Mouse (Mus musculus) forebrain, embryonic 15.5 days (tissue): ENCODE measurements around the gene Brd4. TPM values are rescaled to one million over a fixed set of nuclear protein-coding genes. Genes with fewer than 3 reads are reported as not detected.

Source experiments
- ATAC-seq: fragments of 200-750 bp; cut with Nextera tagmentation; replicated peaks from 2 replicates; pipeline ENCODE4 v1.8.0; 2017; ENCODE audit warnings: mild to moderate bottlenecking, moderate TSS enrichment, moderate library complexity
- H3K27ac ChIP-seq: fragments of 300-500 bp; sonication (generic); replicated peaks from 2 replicates; pipeline ENCODE4 v1.5.1; 2015; ENCODE audit warnings: mild to moderate bottlenecking, inconsistent platforms
- H3K27me3 ChIP-seq: fragments of 300-500 bp; sonication (generic); 2 replicates; pipeline ENCODE4 v1.6.1; 2015; ENCODE audit warnings: inconsistent platforms
- H3K36me3 ChIP-seq: fragments of 300-500 bp; sonication (generic); 2 replicates; pipeline ENCODE4 v1.6.1; 2015; ENCODE audit warnings: mild to moderate bottlenecking, inconsistent platforms
- H3K4me1 ChIP-seq: fragments of 300-500 bp; sonication (generic); 2 replicates; pipeline ENCODE4 v1.6.1; 2015; ENCODE audit warnings: inconsistent platforms
- H3K4me2 ChIP-seq: fragments of 300-500 bp; sonication (generic); replicated peaks from 2 replicates; pipeline ENCODE4 v1.6.1; 2015; ENCODE audit warnings: mild to moderate bottlenecking, inconsistent platforms
- H3K4me3 ChIP-seq: fragments of 300-500 bp; sonication (generic); 2 replicates; pipeline ENCODE4 v1.5.1; 2015; ENCODE audit warnings: mild to moderate bottlenecking, inconsistent platforms
- H3K9ac ChIP-seq: fragments of 300-500 bp; sonication (generic); replicated peaks from 2 replicates; pipeline ENCODE4 v1.6.1; 2015; ENCODE audit warnings: mild to moderate bottlenecking, inconsistent platforms
- H3K9me3 ChIP-seq: fragments of 300-500 bp; sonication (generic); 2 replicates; pipeline ENCODE4 v1.6.1; 2016; ENCODE audit warnings: inconsistent platforms
- WGBS: fragments of 180-500 bp; shearing (Covaris S2); methylation state at CpG from one replicate; pipeline ENCODE4 v1.1.7; 2015; ENCODE audit warnings: mixed read lengths; 5-methylcytosine and 5-hydroxymethylcytosine counted together
- polyA plus RNA-seq: library from polyadenylated mRNA; unstranded; fragments of >200 nt; fragmentation: Nextera tagmentation; extraction: Ambion mirVana; gene quantifications from 2 replicates; pipeline ENCODE4 v1.2.1, GENCODE M21; 2015

Brd4 gene
- polyA plus RNA-seq, 1 experiment from 2014 or later = 80.2 TPM

DNA sequence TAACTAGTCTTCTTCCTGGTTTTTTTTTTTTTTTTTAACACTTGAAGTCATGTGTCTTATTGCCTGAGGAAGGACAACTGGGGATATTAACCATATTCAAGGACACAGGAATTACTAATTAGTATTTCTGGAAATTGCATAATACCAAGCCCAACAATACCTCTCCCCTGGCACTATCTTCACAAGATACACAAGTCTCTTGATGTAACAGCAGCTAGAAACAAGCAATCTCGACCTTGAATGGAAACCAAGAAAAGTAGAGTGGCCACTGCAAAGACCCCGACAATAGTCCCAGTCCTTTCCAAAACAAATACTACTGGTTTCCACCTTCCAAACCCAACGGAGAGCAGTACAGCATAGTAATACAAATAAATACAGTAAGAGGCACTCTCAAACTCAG, 9.0 kb downstream of the Brd4 start:
- no peaks in the 10 kb centered on the region for H3K27me3 ChIP-seq
- 85% methylated on average over 3 of the region's 3 CpGs for WGBS
- peaks cover 3% of the 10 kb centered on the region; the same call in 1 of the 2 replicates for H3K4me1 ChIP-seq
- no peak overlapping the region for H3K27ac ChIP-seq
- H3K36me3 ChIP-seq = no peaks in the 10 kb centered on the region
- H3K4me3 ChIP-seq = no peak overlapping the region
- no peak for ATAC-seq
- no peak overlapping the region for H3K9ac ChIP-seq
- H3K4me2 ChIP-seq = no peak overlapping the region
- no peaks in the 10 kb centered on the region for H3K9me3 ChIP-seq

DNA sequence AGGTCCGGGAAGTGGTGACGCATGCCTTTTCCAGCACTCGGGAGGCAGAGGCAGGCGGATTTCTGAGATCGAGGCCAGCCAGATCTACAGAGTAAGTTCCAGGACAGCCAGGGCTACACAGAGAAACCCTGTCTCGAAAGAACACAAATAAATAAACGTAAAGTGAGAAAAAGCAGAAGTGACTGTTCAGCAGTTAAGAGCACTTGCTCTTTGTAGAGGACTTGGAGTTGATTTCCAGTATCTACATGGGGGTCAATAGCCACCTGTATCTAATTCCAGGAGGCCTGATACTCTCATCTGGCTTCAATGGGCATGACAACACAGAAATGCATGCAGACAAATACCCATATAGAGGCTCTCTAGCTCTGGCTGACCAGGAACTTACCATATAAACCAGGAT, 15.4 kb downstream of the Brd4 start:
- H3K36me3 ChIP-seq = no peaks in the 10 kb centered on the region
- H3K4me3 ChIP-seq = no peak overlapping the region
- no peak overlapping the region for H3K9ac ChIP-seq
- no peaks in the 10 kb centered on the region for H3K9me3 ChIP-seq
- WGBS = 96% methylated on average over 7 of the region's 7 CpGs
- ATAC-seq = no peak
- no peaks in the 10 kb centered on the region for H3K27me3 ChIP-seq
- no peak overlapping the region for H3K4me2 ChIP-seq
- no peak overlapping the region for H3K27ac ChIP-seq
- H3K4me1 ChIP-seq = peaks cover 12% of the 10 kb centered on the region

DNA sequence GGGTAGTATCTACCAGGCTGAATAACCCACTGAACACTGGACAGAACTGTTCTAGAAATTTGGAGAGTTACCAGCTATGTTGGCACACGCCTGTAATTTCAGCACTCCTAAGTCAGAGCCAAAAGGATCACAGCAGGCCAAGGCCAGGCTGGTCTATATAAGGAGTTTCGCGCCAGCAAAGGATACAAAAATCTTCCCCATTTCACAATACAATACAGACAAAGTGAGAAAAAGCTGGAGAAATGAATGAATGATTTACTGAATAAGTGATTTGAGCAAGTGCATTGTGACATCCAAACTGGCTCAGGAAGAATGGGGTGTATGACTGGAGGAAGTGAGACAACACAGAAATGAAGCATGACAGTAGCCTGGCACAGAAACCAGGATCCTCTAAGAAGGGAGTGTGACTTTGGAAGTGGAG, 16.0 kb downstream of the Brd4 start:
- H3K4me2 ChIP-seq = no peak overlapping the region
- no peaks in the 10 kb centered on the region for H3K36me3 ChIP-seq
- H3K4me1 ChIP-seq = peaks cover 18% of the 10 kb centered on the region
- H3K9ac ChIP-seq = no peak overlapping the region
- ATAC-seq = no peak
- H3K4me3 ChIP-seq = no peak overlapping the region
- H3K27ac ChIP-seq = no peak overlapping the region
- no peaks in the 10 kb centered on the region for H3K27me3 ChIP-seq
- WGBS = 80% methylated on average over 3 of the region's 3 CpGs
- H3K9me3 ChIP-seq = no peaks in the 10 kb centered on the region

DNA sequence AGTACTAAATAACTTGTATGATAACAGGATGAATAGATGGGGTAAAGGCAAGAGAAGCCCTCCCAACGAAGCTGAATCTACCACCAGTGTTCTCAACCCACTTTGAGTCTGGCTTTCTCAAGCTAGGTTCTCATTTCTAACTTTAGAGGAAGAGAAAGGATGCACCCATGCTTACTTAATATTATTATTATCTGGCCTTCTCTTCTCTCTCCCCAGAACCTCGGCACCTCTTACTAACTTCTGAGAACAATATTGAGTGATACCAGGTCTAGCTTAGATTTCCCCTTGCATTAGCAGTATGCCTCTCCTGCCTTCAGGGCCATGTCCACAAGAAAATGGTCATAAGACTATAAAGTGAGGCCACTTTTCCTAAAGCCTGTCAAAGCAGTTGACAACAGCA, 16.4 kb downstream of the Brd4 start:
- Histone ChIP-seq H3K36me3 (no peaks in the 10 kb centered on the region), H3K27ac (no peak overlapping the region), H3K4me1 (peaks cover 21% of the 10 kb centered on the region), H3K9ac (no peak overlapping the region), H3K4me2 (no peak overlapping the region), H3K4me3 (no peak overlapping the region), H3K27me3 (no peaks in the 10 kb centered on the region), H3K9me3 (no peaks in the 10 kb centered on the region)
- 47% methylated on average over 2 of the region's 2 CpGs for WGBS
- no peak for ATAC-seq

DNA sequence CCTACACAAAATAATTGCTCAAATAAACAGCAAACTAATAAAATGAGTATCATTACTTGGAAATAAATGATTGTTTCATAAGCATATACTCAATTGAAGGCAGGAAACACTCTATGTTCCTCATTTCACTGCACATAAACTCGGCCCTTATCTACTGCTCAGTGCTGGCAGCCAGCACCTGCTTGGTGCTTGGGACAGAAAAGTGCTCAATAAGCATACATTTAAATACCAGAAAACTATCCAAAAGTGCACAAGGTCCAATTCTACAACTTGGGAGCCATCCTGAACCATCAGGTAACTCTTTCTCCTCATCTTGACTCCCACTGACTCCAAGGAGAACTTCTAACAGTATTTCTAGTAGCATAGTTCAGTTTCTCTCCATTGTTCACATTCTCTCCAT, 16.9 kb downstream of the Brd4 start:
- no peak for ATAC-seq
- peaks cover 26% of the 10 kb centered on the region for H3K4me1 ChIP-seq
- no peaks in the 10 kb centered on the region for H3K27me3 ChIP-seq
- WGBS = 98% methylated on average over 1 of the region's 1 CpGs
- H3K4me3 ChIP-seq = no peak overlapping the region
- no peak overlapping the region for H3K9ac ChIP-seq
- H3K27ac ChIP-seq = no peak overlapping the region
- H3K36me3 ChIP-seq = no peaks in the 10 kb centered on the region
- H3K9me3 ChIP-seq = no peaks in the 10 kb centered on the region
- no peak overlapping the region for H3K4me2 ChIP-seq

DNA sequence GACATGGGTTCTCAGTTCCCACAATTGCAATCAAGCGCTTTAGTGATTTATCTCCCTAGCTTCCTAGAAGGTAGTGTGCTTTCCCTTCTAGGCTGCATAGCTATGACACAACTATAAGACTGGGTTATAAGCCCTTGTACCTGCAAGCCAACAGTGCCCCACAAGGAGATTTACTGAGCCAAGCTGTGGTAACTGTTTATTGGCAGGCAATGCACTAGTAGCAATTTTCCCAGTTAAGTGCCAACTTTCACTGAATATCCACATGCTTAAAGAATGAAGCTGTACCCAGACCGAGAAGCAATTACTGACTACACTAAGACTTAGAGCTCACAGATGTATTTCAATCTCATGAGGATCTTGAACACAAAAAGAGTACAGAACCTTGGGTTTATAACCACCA, 20.9 kb downstream of the Brd4 start:
- Histone ChIP-seq H3K27me3 (no peaks in the 10 kb centered on the region), H3K4me3 (no peak overlapping the region), H3K9ac (no peak overlapping the region), H3K4me1 (peaks cover 27% of the 10 kb centered on the region), H3K9me3 (no peaks in the 10 kb centered on the region), H3K36me3 (no peaks in the 10 kb centered on the region), H3K27ac (no peak overlapping the region), H3K4me2 (no peak overlapping the region)
- ATAC-seq = 0 out of 2 replicates have a peak, but pooled peaks have one; percentile 60
- 72% methylated on average over 2 of the region's 2 CpGs for WGBS

DNA sequence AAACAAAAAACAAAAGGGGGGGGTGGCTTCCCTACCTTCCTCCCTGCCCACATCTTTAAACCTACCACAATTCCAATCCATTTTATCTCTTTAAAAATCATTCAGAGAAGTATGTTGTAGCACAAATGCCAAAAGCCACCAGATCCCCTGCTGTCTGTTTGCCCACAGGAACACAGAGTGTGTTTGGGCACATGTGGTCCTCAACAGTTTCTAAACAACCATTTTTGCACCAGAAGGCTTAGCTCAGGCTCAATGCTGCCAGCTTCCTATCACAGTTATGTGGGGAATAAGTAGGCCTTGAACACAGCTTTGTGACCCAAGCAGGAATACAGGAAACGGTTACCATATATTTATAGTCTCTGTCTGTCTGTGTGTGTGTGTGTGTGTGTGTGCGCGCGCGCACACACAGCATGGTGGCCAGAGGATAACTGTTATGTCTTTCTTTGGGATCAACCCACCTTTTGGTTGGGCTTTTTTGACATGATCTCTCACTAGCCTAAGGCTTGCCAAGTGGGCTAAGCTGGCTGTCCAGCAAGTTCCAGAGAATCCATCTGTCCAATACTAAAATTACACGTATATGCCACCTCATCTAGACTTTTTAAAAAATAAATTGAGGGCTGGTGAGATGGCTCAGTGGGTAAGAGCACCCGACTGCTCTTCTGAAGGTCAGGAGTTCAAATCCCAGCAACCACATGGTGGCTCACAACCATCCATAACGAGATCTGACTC, 21.5 kb downstream of the Brd4 start:
- 85% methylated on average over 8 of the region's 8 CpGs for WGBS
- no peaks in the 10 kb centered on the region for H3K36me3 ChIP-seq
- ATAC-seq = peak; percentile 64; the same call in 1 of the 2 replicates
- H3K4me1 ChIP-seq = peaks cover 22% of the 10 kb centered on the region
- H3K27me3 ChIP-seq = no peaks in the 10 kb centered on the region
- no peaks in the 10 kb centered on the region for H3K9me3 ChIP-seq
- no peak overlapping the region for H3K4me2 ChIP-seq
- H3K27ac ChIP-seq = peak overlapping the region; percentile 40
- H3K4me3 ChIP-seq = no peak overlapping the region
- no peak overlapping the region for H3K9ac ChIP-seq

DNA sequence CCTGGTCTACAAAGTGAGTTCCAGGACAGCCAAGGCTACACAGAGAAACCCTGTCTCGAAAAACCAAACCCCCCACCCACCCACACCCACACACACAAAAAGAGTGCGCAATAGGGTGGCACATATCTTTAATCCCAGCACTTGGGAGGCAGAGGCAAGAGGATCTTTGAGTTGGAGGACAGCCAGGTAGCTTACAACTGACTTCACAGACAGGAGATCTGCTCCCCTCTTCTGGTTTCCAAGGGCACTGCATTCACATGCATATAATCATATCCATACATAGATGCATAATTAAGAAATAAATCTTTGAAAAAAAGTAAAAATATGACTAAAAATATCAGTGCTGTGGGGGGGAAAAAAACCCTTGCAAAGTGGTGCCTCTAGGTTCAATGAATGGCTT, 25.7 kb downstream of the Brd4 start:
- Histone ChIP-seq H3K4me1 (peaks cover 12% of the 10 kb centered on the region), H3K36me3 (no peaks in the 10 kb centered on the region), H3K9me3 (no peaks in the 10 kb centered on the region), H3K4me3 (no peak overlapping the region), H3K9ac (no peak overlapping the region), H3K27me3 (no peaks in the 10 kb centered on the region), H3K4me2 (no peak overlapping the region), H3K27ac (no peak overlapping the region)
- 100% methylated on average over 2 of the region's 2 CpGs for WGBS
- no peak for ATAC-seq

DNA sequence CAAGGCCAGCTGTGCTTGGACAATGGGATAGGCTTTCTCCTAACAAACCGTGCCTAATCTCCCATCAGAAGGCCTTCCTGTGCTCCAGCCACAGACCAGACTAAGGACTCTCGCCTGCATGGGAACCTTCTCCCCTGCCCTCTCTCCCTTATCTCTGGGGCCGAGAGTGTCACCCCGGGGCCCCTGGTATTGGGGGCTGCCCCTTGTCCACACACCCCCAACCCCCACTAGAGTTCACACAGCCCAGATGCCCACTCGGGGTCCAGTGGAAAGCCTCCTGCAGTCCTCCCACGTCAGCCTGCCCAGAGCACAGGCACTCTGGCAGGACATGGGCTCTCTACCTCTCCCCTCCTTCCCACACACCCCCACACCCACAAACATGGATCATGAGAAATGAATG, 26.6 kb downstream of the Brd4 start:
- WGBS = 56% methylated on average over 6 of the region's 6 CpGs
- no peak overlapping the region for H3K27ac ChIP-seq
- no peak for ATAC-seq
- H3K4me3 ChIP-seq = no peak overlapping the region
- H3K9ac ChIP-seq = no peak overlapping the region
- no peaks in the 10 kb centered on the region for H3K36me3 ChIP-seq
- peaks cover 5% of the 10 kb centered on the region; the same call in 1 of the 2 replicates for H3K4me1 ChIP-seq
- H3K27me3 ChIP-seq = no peaks in the 10 kb centered on the region
- no peak overlapping the region for H3K4me2 ChIP-seq
- no peaks in the 10 kb centered on the region for H3K9me3 ChIP-seq

DNA sequence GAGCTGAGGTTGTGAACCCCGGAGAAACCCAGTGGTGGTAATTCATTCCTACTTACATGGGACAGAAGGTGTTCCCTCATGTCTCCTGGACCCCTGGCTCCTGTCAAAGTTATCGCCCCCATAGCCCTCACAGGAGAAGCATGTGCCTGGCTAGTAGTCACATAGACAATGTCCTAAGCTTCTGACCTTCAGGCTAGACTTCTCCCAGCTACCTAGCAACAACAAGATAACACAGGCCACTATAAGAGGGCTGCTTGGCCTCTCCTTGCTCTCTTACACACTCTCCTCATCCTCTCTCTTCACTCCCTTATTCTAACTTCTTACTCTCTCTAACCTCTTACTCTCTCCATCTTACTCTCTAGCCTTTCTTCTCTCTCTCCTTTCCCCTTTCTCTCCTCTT, 27.1 kb downstream of the Brd4 start:
- H3K4me3 ChIP-seq = no peak overlapping the region

DNA sequence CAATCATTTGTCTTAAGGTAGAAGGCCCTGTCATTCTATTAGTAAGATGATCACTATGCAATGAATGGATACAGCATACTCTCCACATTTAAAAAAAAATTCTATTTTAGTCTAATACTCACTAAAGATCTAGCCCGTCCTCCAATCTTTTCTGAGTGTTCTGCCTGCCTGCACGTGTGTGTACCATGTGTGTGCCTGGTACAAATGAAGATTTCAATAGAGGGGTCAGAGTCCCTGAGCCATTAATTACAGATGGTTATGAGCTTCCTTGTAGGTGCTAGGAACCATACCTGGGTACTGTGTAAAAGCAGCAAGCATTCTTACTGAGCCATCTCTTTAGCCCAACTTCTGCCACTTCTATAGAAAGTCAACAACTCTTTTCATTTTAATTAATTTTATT, 27.6 kb downstream of the Brd4 start:
- WGBS = 88% methylated on average over 2 of the region's 2 CpGs
- H3K4me1 ChIP-seq = no peaks in the 10 kb centered on the region

More for the DNA sequence above, 27.1 kb downstream of the Brd4 start:
- Histone ChIP-seq H3K27ac (no peak overlapping the region), H3K9ac (no peak overlapping the region), H3K36me3 (no peaks in the 10 kb centered on the region), H3K4me1 (no peaks in the 10 kb centered on the region), H3K4me2 (no peak overlapping the region), H3K9me3 (no peaks in the 10 kb centered on the region), H3K27me3 (no peaks in the 10 kb centered on the region)
- 90% methylated on average over 2 of the region's 2 CpGs for WGBS
- no peak for ATAC-seq

DNA sequence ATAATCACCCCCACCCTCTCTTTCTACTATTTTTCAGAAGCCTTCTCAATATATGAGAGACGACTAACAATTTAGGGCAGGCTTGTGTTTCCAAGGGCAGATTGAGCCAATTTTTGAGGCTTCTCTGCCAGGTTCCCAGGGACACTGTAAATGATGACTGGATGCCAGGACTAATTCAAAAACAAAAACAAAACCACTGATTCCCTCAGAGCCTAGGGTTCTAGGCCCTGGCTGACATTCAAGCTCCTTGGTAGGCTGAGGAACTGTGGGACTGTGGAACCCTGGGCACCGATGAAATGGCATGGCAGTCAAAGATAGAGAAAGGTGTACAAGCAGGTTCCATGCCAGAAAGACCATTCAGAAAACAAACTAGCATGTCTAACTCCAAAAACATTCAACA, 31.3 kb downstream of the Brd4 start:
- H3K9me3 ChIP-seq = no peaks in the 10 kb centered on the region
- 77% methylated on average over 2 of the region's 2 CpGs for WGBS
- H3K4me2 ChIP-seq = no peak overlapping the region
- H3K36me3 ChIP-seq = no peaks in the 10 kb centered on the region
- no peaks in the 10 kb centered on the region for H3K27me3 ChIP-seq
- no peaks in the 10 kb centered on the region for H3K4me1 ChIP-seq
- no peak overlapping the region for H3K4me3 ChIP-seq
- no peak for ATAC-seq
- H3K27ac ChIP-seq = no peak overlapping the region
- no peak overlapping the region for H3K9ac ChIP-seq

More for the DNA sequence above, 27.6 kb downstream of the Brd4 start:
- Histone ChIP-seq H3K4me3 (no peak overlapping the region), H3K9ac (no peak overlapping the region), H3K36me3 (no peaks in the 10 kb centered on the region), H3K4me2 (no peak overlapping the region), H3K9me3 (no peaks in the 10 kb centered on the region), H3K27me3 (no peaks in the 10 kb centered on the region), H3K27ac (no peak overlapping the region)
- ATAC-seq = no peak
